Mouse (Mus musculus): ENCODE data around the gene Klrb1f. TPM values are rescaled to one million over a fixed set of nuclear protein-coding genes. Genes with fewer than 3 reads are reported as not detected.

Gene Klrb1f
- polyA plus RNA-seq, 1 experiment = 1.3 TPM

GRCm38 (mm10) chr6:129102858-129103555, 57.3 kb downstream of the Klrb1f start:
- DNase-seq = no peak
- Histone ChIP-seq H3K4me3 (replicated peaks; ENCODE audit: extremely low read depth, low read depth, low read length) (no peak overlapping the region), H3K4me1 (ENCODE audit: control insufficient read depth, insufficient read depth, low read length) (peaks cover 11% of the 10 kb centered on the region)
- TF ChIP-seq CTCF (IDR thresholded peaks at IDR 0.05; ENCODE audit: insufficient read depth, low read length) (no peak), POLR2A (IDR thresholded peaks at IDR 0.05; ENCODE audit: borderline replicate concordance, extremely low read depth, low read depth, low read length) (no peak)
- 60% methylated on average over 4 of the region's 4 CpGs for WGBS

Other genes starting within 250 kb of the Klrb1f start
- 0.41 TPM in 1 of 2 replicates, not detected in the other for gene Gm44511, start 219.6 kb upstream of the Klrb1f start, polyA plus RNA-seq (2012; rRNA removed)
- gene Klrb1b, start 219.6 kb upstream of the Klrb1f start, polyA plus RNA-seq (2012; rRNA removed) = 2.4 and 2.7 TPM in 2 replicates
- 0.79 and 1.6 TPM in 2 replicates for gene Clec2i, start 158.3 kb upstream of the Klrb1f start, polyA plus RNA-seq (2012; rRNA removed)
- gene BC035044, start 154.8 kb upstream of the Klrb1f start, polyA plus RNA-seq (2012; rRNA removed) = 1.2 and 2.7 TPM in 2 replicates
- gene Clec2g, start 111.5 kb upstream of the Klrb1f start, polyA plus RNA-seq (2012; rRNA removed) = 0.70 TPM in 1 of 2 replicates, not detected in the other
- 0.09 and 0.12 TPM in 2 replicates for gene Clec2e, start 55.0 kb downstream of the Klrb1f start, polyA plus RNA-seq (2012; rRNA removed)
- gene Clec2d, start 134.7 kb downstream of the Klrb1f start, polyA plus RNA-seq (2012; rRNA removed) = 103 and 250 TPM in 2 replicates
- gene Cd69, start 229.5 kb downstream of the Klrb1f start, polyA plus RNA-seq (2012; rRNA removed) = 0.54 and 1.3 TPM in 2 replicates

Data from lung, adult 2 months (tissue).